In the genomic region with DNA sequence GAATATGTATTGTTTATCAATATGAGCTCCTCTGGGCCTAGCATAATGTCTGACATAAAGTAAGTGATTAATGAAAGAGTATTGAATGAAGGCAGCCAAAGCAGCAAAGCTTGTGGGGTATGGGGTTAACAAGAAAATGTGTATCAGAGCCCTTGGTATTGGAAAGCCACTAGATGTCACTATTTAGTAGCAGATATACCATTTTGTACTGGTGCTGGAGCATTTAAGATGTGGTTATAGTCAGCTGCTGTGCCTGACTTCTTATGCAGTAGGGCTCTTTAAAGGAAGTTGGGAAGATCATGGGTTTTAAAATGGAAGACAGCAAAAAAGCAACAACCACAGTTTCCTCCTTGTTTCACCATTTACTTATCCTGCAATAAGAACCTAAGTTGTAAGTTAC, we compare ENCODE assay signal across 8 mouse cellular contexts.
DNase-seq lines count a peak whose midpoint lies in the region; ATAC-seq and TF ChIP-seq lines count a peak whose summit lies in the region.

No protein-coding gene starts in this region.

- DNase-seq in heart, adult 8-10 months (ENCODE audit: low spot score): peak; percentile 10
- no peak for DNase-seq in heart, postnatal 36 days
- peak; percentile 66 for DNase-seq in lung, postnatal 0 days (ENCODE audit: low spot score)
- no peak for DNase-seq in lung, postnatal 4 days
- peak; percentile 8 for DNase-seq in embryo, embryonic 9.5 days (ENCODE audit: extremely low spot score)
- DNase-seq in retina, embryonic 14.5 days (ENCODE audit: low spot score): peak; percentile 68
- DNase-seq in ovary, postnatal 10 days (ENCODE audit: low spot score): no peak
- no peak for DNase-seq in thymus, postnatal 25 days

- no peak for TF ChIP-seq EP300 in lung, postnatal 0 days (IDR thresholded peaks at IDR 0.05)

- peak; percentile 63 for TF ChIP-seq CTCF in lung, postnatal 0 days (IDR thresholded peaks at IDR 0.05)

- no peak; the same call in 1 of the 2 replicates for ATAC-seq in lung, postnatal 0 days

- intact Hi-C loops in heart, postnatal 36 days (cut with DNase I): loop anchor here (2.0 to 10.0 kb wide), 5 partner anchors 80 to 980 kb away; no protein-coding TSS in a partner anchor

- no peak overlapping the region for H3K4me2 ChIP-seq in lung, postnatal 0 days (replicated peaks; ENCODE audit: low read depth, low read length)

- H3K27me3 ChIP-seq in lung, postnatal 0 days (replicated peaks; ENCODE audit: insufficient read depth, low read length): no peaks in the 10 kb centered on the region

- H3K4me1 ChIP-seq in lung, postnatal 0 days (ENCODE audit: insufficient read depth, low read depth, low read length): no peaks in the 10 kb centered on the region

- H3K36me3 ChIP-seq in lung, postnatal 0 days (ENCODE audit: insufficient read depth, low read length): no peaks in the 10 kb centered on the region

- no peak overlapping the region for H3K9ac ChIP-seq in lung, postnatal 0 days (replicated peaks; ENCODE audit: low read depth)

- no peak overlapping the region for H3K27ac ChIP-seq in lung, postnatal 0 days (ENCODE audit: low read length)

- H3K9me3 ChIP-seq in lung, postnatal 0 days (ENCODE audit: low read length): no peaks in the 10 kb centered on the region

- no peak overlapping the region for H3K4me3 ChIP-seq in lung, postnatal 0 days (ENCODE audit: low read depth, low read length)

Comparison
In these comparisons a context has a peak if more than half of its experiments do, and no peak if none do; other contexts are left out.
1. DNase-seq: peak in heart, adult 8-10 months (single experiment), lung, postnatal 0 days (single experiment), embryo, embryonic 9.5 days (single experiment) and retina, embryonic 14.5 days (single experiment); none in heart, postnatal 36 days (0 of 2), lung, postnatal 4 days (0 of 2), ovary, postnatal 10 days (single experiment) and thymus, postnatal 25 days (single experiment).